Mouse (Mus musculus) CH12.LX (cell line): ENCODE measurements around the gene Rabgap1. TPM values are rescaled to one million over a fixed set of nuclear protein-coding genes. Genes with fewer than 3 reads are reported as not detected.

ENCODE experiments used
- DNase-seq: peaks from one replicate; pipeline ENCODE4 v3.0.0-alpha.2; 2013; ENCODE audit errors: extremely low read depth
- H3K27ac ChIP-seq: 2 replicates; pipeline ENCODE4 v1.5.1; 2012; ENCODE audit warnings: low read depth, mild to moderate bottlenecking, control low read depth, moderate library complexity; ENCODE audit not compliant: insufficient read depth
- H3K27me3 ChIP-seq: replicated peaks from 2 replicates; pipeline ENCODE3; 2012; ENCODE audit warnings: inconsistent platforms
- H3K36me3 ChIP-seq, 2 experiments: replicated peaks in 1 of 2; 2 replicates each; pipeline versions ENCODE3 to v1.6.1; 2012; ENCODE audit warnings: inconsistent platforms in 1 of 2, low read length in 1 of 2, mild to moderate bottlenecking in 1 of 2, mixed read lengths in 1 of 2, moderate library complexity in 1 of 2; ENCODE audit not compliant: control insufficient read depth in 1 of 2, insufficient read depth in 1 of 2
- H3K4me1 ChIP-seq, 2 experiments: 2 replicates each; pipeline ENCODE4 v1.6.1; 2012; ENCODE audit warnings: inconsistent platforms in 1 of 2, moderate library complexity in 1 of 2; ENCODE audit not compliant: insufficient read depth in 2 of 2, control insufficient read depth in 1 of 2
- H3K4me2 ChIP-seq: 2 replicates; pipeline ENCODE4 v1.6.1; 2012; ENCODE audit warnings: low read depth, mild to moderate bottlenecking, control low read depth; ENCODE audit not compliant: poor library complexity, insufficient read depth, severe bottlenecking
- H3K4me3 ChIP-seq, 3 experiments: fragments of 150-350 bp in 1 of 3; sonication (generic) in 1 of 3; replicated peaks in 1 of 3; 2 replicates each; pipeline versions ENCODE3 to v1.5.1; 2011 to 2012; ENCODE audit warnings: low read depth in 2 of 3, low read length in 2 of 3, mild to moderate bottlenecking in 2 of 3, moderate library complexity in 2 of 3, control low read depth in 1 of 3, improper control_type of control experiment in 1 of 3, inconsistent platforms in 1 of 3, mixed read lengths in 1 of 3; ENCODE audit not compliant: poor library complexity in 1 of 3
- H3K79me2 ChIP-seq: replicated peaks from 2 replicates; pipeline ENCODE4 v1.6.1; 2012; ENCODE audit warnings: mild to moderate bottlenecking, moderate library complexity; ENCODE audit not compliant: control insufficient read depth, poor library complexity, insufficient read depth, severe bottlenecking; ENCODE audit errors: extremely low read depth
- H3K9ac ChIP-seq: 2 replicates; pipeline ENCODE4 v1.6.1; 2012; ENCODE audit warnings: low read depth, mild to moderate bottlenecking, control low read depth, moderate library complexity; ENCODE audit not compliant: insufficient read depth
- H3K9me3 ChIP-seq: replicated peaks from 2 replicates; pipeline ENCODE3; 2012; ENCODE audit warnings: low read length, inconsistent platforms, mixed read lengths
- CTCF ChIP-seq, 2 experiments: IDR thresholded peaks in 1 of 2; conservative IDR thresholded peaks in 1 of 2; 2 replicates each; pipeline ENCODE4 v1.5.1; 2011 to 2012; ENCODE audit warnings: low read depth in 2 of 2, low read length in 2 of 2, improper control_type of control experiment in 1 of 2, inconsistent platforms in 1 of 2, mild to moderate bottlenecking in 1 of 2, moderate library complexity in 1 of 2
- E2F4 ChIP-seq: IDR thresholded peaks from 2 replicates; pipeline ENCODE4 v1.6.1; 2011; ENCODE audit warnings: low read depth, low read length, improper control_type of control experiment; ENCODE audit not compliant: insufficient replicate concordance
- ELF1 ChIP-seq: IDR thresholded peaks from 2 replicates; pipeline ENCODE4 v1.6.1; 2014; ENCODE audit warnings: low read depth, mild to moderate bottlenecking, inconsistent platforms, low read length, improper control_type of control experiment
- EP300 ChIP-seq: IDR thresholded peaks from 2 replicates; pipeline ENCODE4 v1.6.1; 2011; ENCODE audit warnings: low read length, improper control_type of control experiment
- JUN ChIP-seq: IDR thresholded peaks from 2 replicates; pipeline ENCODE4 v1.6.1; 2011; ENCODE audit warnings: low read depth, mild to moderate bottlenecking, low read length, improper control_type of control experiment, moderate library complexity; ENCODE audit not compliant: insufficient read depth
- JUND ChIP-seq: conservative IDR thresholded peaks from 2 replicates; pipeline ENCODE4 v1.6.1; 2011; ENCODE audit warnings: low read depth, low read length, improper control_type of control experiment
- KAT2A ChIP-seq: IDR thresholded peaks from 2 replicates; pipeline ENCODE4 v1.6.1; 2012; ENCODE audit warnings: low read length, improper control_type of control experiment, inconsistent platforms; ENCODE audit not compliant: insufficient replicate concordance
- MAFK ChIP-seq: IDR thresholded peaks from 2 replicates; pipeline ENCODE4 v1.6.1; 2011; ENCODE audit warnings: low read length, improper control_type of control experiment; ENCODE audit not compliant: insufficient replicate concordance
- MAX ChIP-seq: IDR thresholded peaks from 2 replicates; pipeline ENCODE4 v1.6.1; 2011; ENCODE audit warnings: low read length, improper control_type of control experiment
- MAZ ChIP-seq: IDR thresholded peaks from 2 replicates; pipeline ENCODE4 v1.6.1; 2012; ENCODE audit warnings: low read depth, mild to moderate bottlenecking, inconsistent platforms, low read length, improper control_type of control experiment, moderate library complexity
- MEF2A ChIP-seq: IDR thresholded peaks from 2 replicates; pipeline ENCODE4 v1.6.1; 2014; ENCODE audit warnings: low read depth, mild to moderate bottlenecking, inconsistent platforms, low read length, improper control_type of control experiment, borderline replicate concordance
- MXI1 ChIP-seq: IDR thresholded peaks from 2 replicates; pipeline ENCODE4 v1.6.1; 2011; ENCODE audit warnings: mild to moderate bottlenecking, low read depth, low read length, improper control_type of control experiment
- NELFE ChIP-seq: IDR thresholded peaks from 2 replicates; pipeline ENCODE4 v1.6.1; 2011; ENCODE audit warnings: low read depth, low read length, improper control_type of control experiment
- NRF1 ChIP-seq: IDR thresholded peaks from 2 replicates; pipeline ENCODE4 v1.6.1; 2014; ENCODE audit warnings: low read depth, mild to moderate bottlenecking, inconsistent platforms, low read length, improper control_type of control experiment, moderate library complexity
- POLR2A ChIP-seq: IDR thresholded peaks from 2 replicates; pipeline ENCODE4 v1.6.1; 2011; ENCODE audit warnings: low read depth, mild to moderate bottlenecking, improper control_type of control experiment, low read length
- RAD21 ChIP-seq: IDR thresholded peaks from 2 replicates; pipeline ENCODE4 v1.6.1; 2011; ENCODE audit warnings: low read depth, mild to moderate bottlenecking, low read length, improper control_type of control experiment, moderate library complexity
- SIN3A ChIP-seq: IDR thresholded peaks from 2 replicates; pipeline ENCODE4 v1.6.1; 2012; ENCODE audit warnings: low read length, improper control_type of control experiment, inconsistent platforms
- SMC3 ChIP-seq: IDR thresholded peaks from 2 replicates; pipeline ENCODE4 v1.6.1; 2011; ENCODE audit warnings: low read depth, low read length, improper control_type of control experiment
- TCF12 ChIP-seq: IDR thresholded peaks from 2 replicates; pipeline ENCODE4 v1.6.1; 2014; ENCODE audit warnings: low read depth, mild to moderate bottlenecking, inconsistent platforms, low read length, improper control_type of control experiment
- ZC3H11A ChIP-seq: IDR thresholded peaks from 2 replicates; pipeline ENCODE4 v1.6.1; 2012; ENCODE audit warnings: low read depth, mild to moderate bottlenecking, inconsistent platforms, low read length, improper control_type of control experiment
- ZNF384 ChIP-seq: IDR thresholded peaks from 2 replicates; pipeline ENCODE4 v1.6.1; 2012; ENCODE audit warnings: low read depth, low read length, improper control_type of control experiment, inconsistent platforms
- dilution Hi-C: fragments of 300-500 bp; cut with MboI; formaldehyde crosslinking; loops from 2 replicates; pipeline ENCODE4 v1.14.3; 2020; ENCODE audit warnings: low sequenced_read_pairs; ENCODE audit not compliant: extremely low pct_unique_long_range_greater_than_20kb, extremely low pct_ligation_motif_present
- in situ Hi-C: fragments of 300-500 bp; cut with MboI; formaldehyde crosslinking; loops from 3 replicates; pipeline ENCODE4 v1.14.3; 2019; ENCODE audit warnings: low sequenced_read_pairs, low pct_ligation_motif_present, low pct_unique_long_range_greater_than_20kb, mixed read lengths
- polyA plus RNA-seq: library from polyadenylated mRNA; unstranded; fragments of >175 nt; gene quantifications from 2 replicates; pipeline ENCODE4 v1.2.1, GENCODE M21; 2012; ENCODE audit warnings: low read depth; ENCODE audit not compliant: insufficient read length
- total RNA-seq, 2 experiments: library from RNA; depleted of rRNA; stranded (reverse); fragments of 300-350 nt in 1 of 2; fragments of >200 nt in 1 of 2; gene quantifications; 2 replicates each; pipeline ENCODE4 v1.2.3; 2012 to 2014

The Rabgap1 gene
- total and polyA plus RNA-seq, 3 experiments, result 16.6 to 21.9 (median 19.4) TPM

DNA sequence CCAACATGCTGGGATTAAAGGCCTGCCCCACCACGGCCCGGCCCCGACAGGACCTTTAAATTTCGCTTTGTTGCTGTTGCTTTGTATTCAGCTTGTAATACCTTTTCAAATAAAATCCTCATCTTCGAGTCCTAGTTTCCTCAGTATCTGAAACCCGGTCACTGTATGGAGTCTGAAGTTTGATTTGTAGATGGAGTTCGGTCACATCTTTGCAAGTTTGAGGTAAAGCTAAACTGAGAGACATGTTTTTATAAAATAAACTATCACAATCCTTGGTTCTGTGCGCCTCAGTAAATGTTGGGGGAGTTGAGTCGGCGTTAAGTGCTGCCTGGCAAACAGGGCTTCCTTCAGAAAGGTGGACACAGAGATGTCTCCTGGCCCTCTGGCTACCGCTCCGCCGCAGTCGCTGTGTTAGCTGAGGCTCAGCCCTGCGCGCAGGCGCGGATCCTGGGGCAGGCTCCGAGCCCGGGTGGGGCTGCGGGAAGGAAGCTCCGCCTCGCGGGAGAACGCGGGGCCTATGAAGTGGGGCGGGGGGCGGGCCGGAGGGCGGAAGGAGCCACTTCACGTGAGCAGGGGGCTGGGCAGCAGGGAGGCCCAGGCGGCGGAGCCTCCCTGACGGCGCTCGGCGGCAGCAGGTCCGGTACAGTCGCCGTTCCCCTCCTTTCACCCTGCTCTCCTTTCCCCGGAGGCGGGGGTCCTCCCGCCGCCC, 8.7 kb downstream of the Rabgap1 start (continued):
- TF ChIP-seq RAD21 (no peak), KAT2A (0 out of 2 replicates have a peak, but pooled peaks have one; percentile 59), SIN3A (peak; percentile 80), SMC3 (no peak), NRF1 (peak; percentile 84), MAZ (peak; percentile 68), MAX (peak; percentile 55; the same call in 1 of the 2 replicates), TCF12 (peak; percentile 69), ZNF384 (no peak), ELF1 (peak; percentile 76), MAFK (no peak)

GRCm38 (mm10) chr2:37452376-37452760, 9.3 kb downstream of the Rabgap1 start:
- TF ChIP-seq SMC3 (no peak), E2F4 (no peak), NELFE (no peak), MAFK (no peak), CTCF (conservative IDR thresholded peaks at IDR 0.05 in 1 of 2, IDR thresholded peaks at IDR 0.05 in 1 of 2; ENCODE audit: low read depth in 2 of 2, low read length in 2 of 2) (no peak), KAT2A (no peak), ZNF384 (no peak), TCF12 (no peak), MAZ (no peak), EP300 (no peak), JUND (no peak), JUN (no peak), MXI1 (no peak), RAD21 (no peak), NRF1 (no peak), ZC3H11A (no peak), POLR2A (no peak), MEF2A (no peak)
- Histone ChIP-seq H3K4me1 (peaks cover 0 to 16% of the 10 kb centered on the region in 2 experiments; a peak in 2 of 4 replicates), H3K27me3 (no peaks in the 10 kb centered on the region), H3K36me3 (peaks cover 0 to 10% of the 10 kb centered on the region in 2 experiments), H3K27ac (no peak overlapping the region), H3K79me2 (peaks cover 39% of the 10 kb centered on the region), H3K9me3 (no peaks in the 10 kb centered on the region), H3K4me2 (peak overlapping the region; percentile 83), H3K4me3 (peak overlapping the region; percentile 72 to 77 (median 75)), H3K9ac (peak overlapping the region; percentile 96)
- DNase-seq, result no peak
- in situ Hi-C loops, result no loop called here
- dilution Hi-C loops, result no loop called here
